Comparison of ENCODE assay signal across 15 mouse cellular contexts in the genomic region with DNA sequence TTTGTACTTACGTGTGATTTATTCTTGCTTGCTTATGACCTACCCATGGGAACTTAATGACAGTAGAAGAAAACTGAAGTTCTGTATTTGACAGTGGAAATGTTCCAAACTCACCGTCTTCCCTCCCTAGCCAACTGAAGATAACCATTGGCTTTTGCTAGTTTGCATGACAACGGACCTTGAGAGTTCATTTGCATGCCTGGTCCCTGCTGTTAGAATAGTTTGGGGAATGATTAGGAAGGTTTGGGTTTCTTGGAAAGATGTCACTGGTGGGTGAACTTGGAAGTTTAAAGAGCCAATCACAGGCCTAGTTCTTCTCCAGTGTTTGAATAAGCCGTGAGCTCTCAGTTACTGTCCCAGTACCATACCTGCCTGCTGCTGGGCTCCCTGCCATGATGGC.
"Had no signal": no experiment of that assay in that cellular context is flagged by ENCODE, and none has a peak within 500 bp of the region (broad histone marks: within the 10 kb centered on the region; RNA-seq: fewer than 3 reads in every experiment).

No protein-coding gene starts in this region.

- H3K9ac ChIP-seq: lung, embryonic 15.5 days; midbrain, embryonic 13.5 days; midbrain, embryonic 15.5 days; neural tube, embryonic 12.5 days; stomach, embryonic 15.5 days had no signal

- H3K4me3 ChIP-seq: lung, embryonic 15.5 days; megakaryocyte, embryonic 14.5 days; midbrain, embryonic 13.5 days; midbrain, embryonic 15.5 days; neural tube, embryonic 12.5 days; stomach, embryonic 15.5 days had no signal

- H3K27me3 ChIP-seq: lung, embryonic 15.5 days; megakaryocyte, embryonic 14.5 days; midbrain, embryonic 13.5 days; midbrain, embryonic 15.5 days; neural tube, embryonic 12.5 days; stomach, embryonic 15.5 days had no signal

- H3K27ac ChIP-seq: lung, embryonic 15.5 days; macrophage; midbrain, embryonic 13.5 days; midbrain, embryonic 15.5 days; neural tube, embryonic 12.5 days; stomach, embryonic 15.5 days; stomach, postnatal 0 days had no signal

- DNase-seq: lung, adult 2 months; lung, postnatal 14 days; lung, postnatal 36 days; right cerebral cortex, postnatal 14 days; thymus, adult 2 months; thymus, postnatal 25 days; thymus, postnatal 4 days had no signal

- H3K9me3 ChIP-seq: lung, embryonic 15.5 days; megakaryocyte, embryonic 14.5 days; midbrain, embryonic 13.5 days; midbrain, embryonic 15.5 days; neural tube, embryonic 12.5 days; stomach, embryonic 15.5 days had no signal

- H3K4me1 ChIP-seq: lung, embryonic 15.5 days; megakaryocyte, embryonic 14.5 days; midbrain, embryonic 13.5 days; neural tube, embryonic 12.5 days; stomach, embryonic 15.5 days had no signal

- H3K36me3 ChIP-seq: lung, embryonic 15.5 days; midbrain, embryonic 13.5 days; midbrain, embryonic 15.5 days; neural tube, embryonic 12.5 days; stomach, embryonic 15.5 days had no signal
